22 mouse cellular contexts compared by ENCODE assay signal in the genomic region with DNA sequence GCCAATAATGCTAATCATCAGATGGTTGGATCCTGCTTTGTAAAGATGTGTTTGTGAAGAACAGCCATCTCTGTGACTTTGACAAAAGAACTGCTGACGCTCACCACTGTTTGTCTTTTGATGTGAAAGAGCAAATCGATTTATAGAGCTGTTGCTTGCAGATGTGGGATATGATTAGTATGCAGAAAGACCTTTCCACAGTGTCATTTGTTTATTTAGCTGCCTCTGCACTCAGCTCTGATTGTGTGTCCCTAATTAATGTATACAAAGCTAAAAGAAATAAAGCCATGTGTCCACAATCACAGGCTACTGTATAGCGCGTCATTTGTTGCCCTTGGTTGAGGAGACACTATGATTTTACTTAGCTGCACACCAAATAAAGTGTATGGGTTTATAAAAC.
DNase-seq lines count a peak whose midpoint lies in the region; ATAC-seq and TF ChIP-seq lines count a peak whose summit lies in the region.
"Had no signal": no experiment of that assay in that cellular context is flagged by ENCODE, and none has a peak within 500 bp of the region (broad histone marks: within the 10 kb centered on the region; RNA-seq: fewer than 3 reads in every experiment).

No protein-coding gene starts in this region.

- WGBS in forebrain, embryonic 14.5 days: 52% methylated on average over 4 of the region's 4 CpGs
- WGBS in forebrain, postnatal 0 days: 36% methylated on average over 4 of the region's 4 CpGs
- WGBS in lung, embryonic 16.5 days: 48% methylated on average over 4 of the region's 4 CpGs
- WGBS in lung, postnatal 0 days: 54% methylated on average over 4 of the region's 4 CpGs
- WGBS in midbrain, embryonic 16.5 days: 54% methylated on average over 4 of the region's 4 CpGs
- 66% methylated on average over 4 of the region's 4 CpGs for WGBS in midbrain, postnatal 0 days

- no peak overlapping the region for H3K4me2 ChIP-seq in forebrain, embryonic 14.5 days (ENCODE audit: low read length)
- H3K4me2 ChIP-seq in forebrain, postnatal 0 days (ENCODE audit: low read depth): no peak overlapping the region
- H3K4me2 ChIP-seq in lung, embryonic 16.5 days (ENCODE audit: low read depth, low read length): no peak overlapping the region
- H3K4me2 ChIP-seq in lung, postnatal 0 days (replicated peaks; ENCODE audit: low read depth, low read length): no peak overlapping the region
- H3K4me2 ChIP-seq in midbrain, embryonic 16.5 days (ENCODE audit: low read length): no peak overlapping the region
- no peak overlapping the region for H3K4me2 ChIP-seq in midbrain, postnatal 0 days (ENCODE audit: low read depth, low read length, poor library complexity, severe bottlenecking)
- H3K4me2 ChIP-seq: embryonic facial prominence, embryonic 15.5 days; heart, embryonic 12.5 days; hindbrain, embryonic 15.5 days had no signal

- no peaks in the 10 kb centered on the region for H3K9me3 ChIP-seq in forebrain, embryonic 14.5 days (replicated peaks; ENCODE audit: control insufficient read depth, low read length)
- H3K9me3 ChIP-seq in forebrain, postnatal 0 days (ENCODE audit: low read length): no peaks in the 10 kb centered on the region
- no peaks in the 10 kb centered on the region for H3K9me3 ChIP-seq in lung, embryonic 16.5 days (ENCODE audit: control insufficient read depth, low read length)
- no peaks in the 10 kb centered on the region for H3K9me3 ChIP-seq in lung, postnatal 0 days (ENCODE audit: low read length)
- no peaks in the 10 kb centered on the region for H3K9me3 ChIP-seq in midbrain, embryonic 16.5 days (replicated peaks; ENCODE audit: control insufficient read depth, low read length, poor library complexity, severe bottlenecking)
- H3K9me3 ChIP-seq in midbrain, postnatal 0 days (ENCODE audit: low read length): no peaks in the 10 kb centered on the region
- H3K9me3 ChIP-seq: embryonic facial prominence, embryonic 15.5 days; heart, embryonic 12.5 days; hindbrain, embryonic 10.5 days; hindbrain, embryonic 15.5 days had no signal

- H3K4me1 ChIP-seq in forebrain, embryonic 14.5 days (ENCODE audit: control insufficient read depth, insufficient read depth, low read length): no peaks in the 10 kb centered on the region; the same call in 1 of the 2 replicates
- no peaks in the 10 kb centered on the region for H3K4me1 ChIP-seq in forebrain, postnatal 0 days (ENCODE audit: insufficient read depth)
- H3K4me1 ChIP-seq in lung, embryonic 16.5 days (replicated peaks; ENCODE audit: control insufficient read depth, insufficient read depth, low read length): no peaks in the 10 kb centered on the region
- no peaks in the 10 kb centered on the region for H3K4me1 ChIP-seq in lung, postnatal 0 days (ENCODE audit: insufficient read depth, low read depth, low read length)
- peaks cover 3% of the 10 kb centered on the region; the same call in 1 of the 2 replicates for H3K4me1 ChIP-seq in midbrain, embryonic 16.5 days (ENCODE audit: control insufficient read depth, insufficient read depth, low read length)
- H3K4me1 ChIP-seq in midbrain, postnatal 0 days (ENCODE audit: insufficient read depth, low read length): no peaks in the 10 kb centered on the region
- H3K4me1 ChIP-seq: embryonic facial prominence, embryonic 15.5 days; heart, embryonic 12.5 days; hindbrain, embryonic 10.5 days; hindbrain, embryonic 15.5 days had no signal

- DNase-seq in forebrain, embryonic 14.5 days (ENCODE audit: low spot score): peak; percentile 23
- no peak for DNase-seq in forebrain, postnatal 0 days
- DNase-seq in lung, postnatal 0 days (ENCODE audit: low spot score): no peak
- no peak for DNase-seq in midbrain, postnatal 0 days (ENCODE audit: low spot score)
- no peak for DNase-seq in left cerebral cortex, adult 8-10 months (ENCODE audit: low spot score in 2 of 2)
- DNase-seq: adrenal gland, postnatal 14 days; cerebellum, adult 8-10 months; cerebellum, postnatal 14 days; embryo, embryonic 11 days; gastrocnemius, adult 2 months; gastrocnemius, postnatal 25 days had no signal

- peak; percentile 67 for ATAC-seq in forebrain, embryonic 14.5 days
- no peak for ATAC-seq in forebrain, postnatal 0 days
- peak; percentile 81 for ATAC-seq in lung, embryonic 16.5 days (ENCODE audit: low read depth)
- no peak for ATAC-seq in lung, postnatal 0 days
- ATAC-seq in midbrain, embryonic 16.5 days: 0 out of 2 replicates have a peak, but pooled peaks have one; percentile 56
- ATAC-seq in midbrain, postnatal 0 days (ENCODE audit: low FRiP score): no peak
- ATAC-seq: activated CD4-positive, CD25-positive, alpha-beta regulatory T cell, adult 4 months; inflammation-experienced regulatory T-cells, adult 6 months; Patski had no signal

- no peak for TF ChIP-seq EP300 in lung, postnatal 0 days (IDR thresholded peaks at IDR 0.05)

- H3K9ac ChIP-seq in forebrain, embryonic 14.5 days (ENCODE audit: low read length): no peak overlapping the region
- H3K9ac ChIP-seq in forebrain, postnatal 0 days: no peak overlapping the region
- H3K9ac ChIP-seq in lung, embryonic 16.5 days (ENCODE audit: low read length): no peak overlapping the region
- no peak overlapping the region for H3K9ac ChIP-seq in lung, postnatal 0 days (replicated peaks; ENCODE audit: low read depth)
- H3K9ac ChIP-seq in midbrain, embryonic 16.5 days (ENCODE audit: low read depth, low read length): no peak overlapping the region
- no peak overlapping the region for H3K9ac ChIP-seq in midbrain, postnatal 0 days (replicated peaks; ENCODE audit: low read length, poor library complexity, severe bottlenecking)
- H3K9ac ChIP-seq: embryonic facial prominence, embryonic 15.5 days; heart, embryonic 12.5 days; hindbrain, embryonic 15.5 days had no signal

- no peak for TF ChIP-seq CTCF in forebrain, postnatal 0 days (IDR thresholded peaks at IDR 0.05; ENCODE audit: low read depth)
- TF ChIP-seq CTCF in lung, postnatal 0 days (IDR thresholded peaks at IDR 0.05): no peak
- no peak for TF ChIP-seq CTCF in midbrain, postnatal 0 days (IDR thresholded peaks at IDR 0.05)

- no peak overlapping the region for H3K4me3 ChIP-seq in forebrain, embryonic 14.5 days (ENCODE audit: low read depth, low read length)
- no peak overlapping the region for H3K4me3 ChIP-seq in forebrain, postnatal 0 days (ENCODE audit: low read depth, low read length)
- no peak overlapping the region for H3K4me3 ChIP-seq in lung, embryonic 16.5 days (ENCODE audit: low read length)
- no peak overlapping the region for H3K4me3 ChIP-seq in lung, postnatal 0 days (ENCODE audit: low read depth, low read length)
- no peak overlapping the region for H3K4me3 ChIP-seq in midbrain, embryonic 16.5 days (ENCODE audit: low read depth, low read length)
- H3K4me3 ChIP-seq in midbrain, postnatal 0 days (ENCODE audit: low read depth, low read length): no peak overlapping the region
- H3K4me3 ChIP-seq: embryonic facial prominence, embryonic 15.5 days; erythroblast, embryonic 14.5 days; gastrocnemius, adult 2 months; heart, embryonic 12.5 days; hindbrain, embryonic 10.5 days; hindbrain, embryonic 15.5 days had no signal

- no peak overlapping the region for H3K27ac ChIP-seq in forebrain, embryonic 14.5 days (ENCODE audit: low read depth, low read length)
- no peak overlapping the region for H3K27ac ChIP-seq in forebrain, postnatal 0 days (ENCODE audit: low read depth, low read length)
- H3K27ac ChIP-seq in lung, embryonic 16.5 days (ENCODE audit: low read length): no peak overlapping the region
- no peak overlapping the region for H3K27ac ChIP-seq in lung, postnatal 0 days (ENCODE audit: low read length)
- H3K27ac ChIP-seq in midbrain, embryonic 16.5 days (ENCODE audit: low read length): no peak overlapping the region
- H3K27ac ChIP-seq in midbrain, postnatal 0 days (ENCODE audit: low read depth, low read length): no peak overlapping the region
- H3K27ac ChIP-seq: embryonic facial prominence, embryonic 15.5 days; gastrocnemius, adult 2 months; hindbrain, embryonic 10.5 days; hindbrain, embryonic 15.5 days had no signal

- H3K36me3 ChIP-seq in forebrain, embryonic 14.5 days (ENCODE audit: control insufficient read depth, insufficient read depth, low read length): no peaks in the 10 kb centered on the region
- H3K36me3 ChIP-seq in forebrain, postnatal 0 days (ENCODE audit: insufficient read depth): no peaks in the 10 kb centered on the region
- H3K36me3 ChIP-seq in lung, embryonic 16.5 days (ENCODE audit: control insufficient read depth, insufficient read depth, low read length): no peaks in the 10 kb centered on the region
- H3K36me3 ChIP-seq in lung, postnatal 0 days (ENCODE audit: insufficient read depth, low read length): no peaks in the 10 kb centered on the region
- H3K36me3 ChIP-seq in midbrain, embryonic 16.5 days (ENCODE audit: control insufficient read depth, insufficient read depth, low read length): no peaks in the 10 kb centered on the region
- no peaks in the 10 kb centered on the region for H3K36me3 ChIP-seq in midbrain, postnatal 0 days (ENCODE audit: insufficient read depth, low read length)
- H3K36me3 ChIP-seq: embryonic facial prominence, embryonic 15.5 days; heart, embryonic 12.5 days; hindbrain, embryonic 10.5 days; hindbrain, embryonic 15.5 days had no signal

- no peaks in the 10 kb centered on the region for H3K27me3 ChIP-seq in forebrain, embryonic 14.5 days (replicated peaks; ENCODE audit: control insufficient read depth, insufficient read depth, low read length)
- H3K27me3 ChIP-seq in forebrain, postnatal 0 days (ENCODE audit: insufficient read depth, low read length): no peaks in the 10 kb centered on the region
- no peaks in the 10 kb centered on the region for H3K27me3 ChIP-seq in lung, embryonic 16.5 days (ENCODE audit: control insufficient read depth, insufficient read depth, low read depth, low read length)
- no peaks in the 10 kb centered on the region for H3K27me3 ChIP-seq in lung, postnatal 0 days (replicated peaks; ENCODE audit: insufficient read depth, low read length)
- H3K27me3 ChIP-seq in midbrain, embryonic 16.5 days (ENCODE audit: control insufficient read depth, insufficient read depth, low read depth, low read length): no peaks in the 10 kb centered on the region
- H3K27me3 ChIP-seq in midbrain, postnatal 0 days (ENCODE audit: insufficient read depth, low read length): no peaks in the 10 kb centered on the region
- H3K27me3 ChIP-seq: CH12.LX; embryonic facial prominence, embryonic 15.5 days; heart, embryonic 12.5 days; hindbrain, embryonic 15.5 days had no signal

Comparison
In these comparisons a context has a peak if more than half of its experiments do, and no peak if none do; other contexts are left out.
1. ATAC-seq: peak in forebrain, embryonic 14.5 days (single experiment), lung, embryonic 16.5 days (single experiment) and midbrain, embryonic 16.5 days (single experiment); none in forebrain, postnatal 0 days (single experiment), lung, postnatal 0 days (single experiment) and midbrain, postnatal 0 days (single experiment).